Mouse (Mus musculus) thymus, adult 2 months (tissue): ENCODE results near the gene Rabl6. TPM values are rescaled to one million over a fixed set of nuclear protein-coding genes. Genes with fewer than 3 reads are reported as not detected.

Experiments
- DNase-seq: peaks from one replicate; pipeline ENCODE4 v3.0.0; 2021
- H3K27ac ChIP-seq: fragments of 200-500 bp; 2 replicates; pipeline ENCODE4 v1.5.1; 2012; ENCODE audit warnings: low read length, control low read depth; ENCODE audit not compliant: control insufficient read depth, insufficient read depth
- H3K27me3 ChIP-seq: fragments of 200-500 bp; 2 replicates; pipeline ENCODE4 v1.6.1; 2012; ENCODE audit warnings: mild to moderate bottlenecking, low read length, moderate library complexity, mixed read lengths; ENCODE audit not compliant: control insufficient read depth, insufficient read depth
- H3K36me3 ChIP-seq: fragments of 200-500 bp; 2 replicates; pipeline ENCODE4 v1.6.1; 2012; ENCODE audit warnings: mild to moderate bottlenecking, low read length, moderate library complexity; ENCODE audit not compliant: control insufficient read depth, insufficient read depth
- H3K4me1 ChIP-seq: fragments of 200-500 bp; replicated peaks from 2 replicates; pipeline ENCODE4 v1.6.1; 2012; ENCODE audit warnings: low read length; ENCODE audit not compliant: control insufficient read depth, insufficient read depth
- H3K4me3 ChIP-seq: fragments of 200-500 bp; 2 replicates; pipeline ENCODE4 v1.5.1; 2012; ENCODE audit warnings: mild to moderate bottlenecking, low read length, control low read depth, moderate library complexity; ENCODE audit not compliant: control insufficient read depth, insufficient read depth
- CTCF ChIP-seq: fragments of 200-500 bp; IDR thresholded peaks from 2 replicates; pipeline ENCODE4 v1.5.1; 2012; ENCODE audit warnings: mild to moderate bottlenecking, control low read depth, low read length, moderate library complexity, borderline replicate concordance; ENCODE audit not compliant: control insufficient read depth, poor library complexity, insufficient read depth; ENCODE audit errors: extremely low read depth
- POLR2A ChIP-seq: fragments of 200-500 bp; IDR thresholded peaks from 2 replicates; pipeline ENCODE4 v1.6.1; 2012; ENCODE audit warnings: mild to moderate bottlenecking, low read length, control low read depth, moderate library complexity; ENCODE audit not compliant: control insufficient read depth, poor library complexity, insufficient read depth; ENCODE audit errors: extremely low read depth
- WGBS: fragments of 180-500 bp; shearing (Covaris S2); methylation state at CpG from one replicate; pipeline ENCODE4 v1.1.7; 2018; 5-methylcytosine and 5-hydroxymethylcytosine counted together
- polyA plus RNA-seq: library from polyadenylated mRNA; depleted of rRNA; stranded (reverse); fragments of >200 nt; gene quantifications from 2 replicates; pipeline ENCODE4 v1.2.3, GENCODE M21; 2012

Gene Rabl6
- polyA plus RNA-seq, 1 experiment, result 83.4 TPM

DNA sequence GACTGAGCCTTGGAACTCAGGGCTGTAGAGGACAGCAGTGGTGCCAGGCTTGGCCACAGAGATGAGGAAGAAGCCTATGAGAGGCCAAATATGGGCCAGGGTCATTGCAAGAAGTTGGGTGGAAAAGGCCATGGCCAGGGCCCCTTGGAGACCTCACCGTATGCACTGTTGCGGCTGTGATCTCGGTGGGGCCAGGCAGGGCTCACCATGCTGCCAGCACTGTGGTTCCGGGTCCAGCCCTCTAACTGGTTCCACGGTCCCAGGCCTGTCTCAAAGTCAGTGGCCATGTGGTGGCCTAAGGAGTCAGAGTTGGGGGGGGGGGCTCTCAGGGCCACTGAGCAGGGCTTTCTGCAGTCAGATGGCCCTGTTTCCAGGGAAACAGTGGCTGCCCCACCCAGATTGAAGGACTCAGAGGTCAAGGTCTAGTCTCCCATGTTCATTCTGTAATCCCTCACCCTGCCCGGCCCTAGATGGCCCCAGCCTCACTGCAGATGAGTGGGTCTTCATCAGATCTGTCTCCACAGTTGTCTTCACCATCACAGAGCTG, 39.8 kb downstream of the Rabl6 start:
- Histone ChIP-seq H3K4me1 (no peaks in the 10 kb centered on the region; the same call in 1 of the 2 replicates), H3K36me3 (peaks cover 13% of the 10 kb centered on the region), H3K27me3 (no peaks in the 10 kb centered on the region), H3K27ac (no peak overlapping the region), H3K4me3 (no peak overlapping the region)
- no peak for TF ChIP-seq POLR2A
- TF ChIP-seq CTCF, result no peak
- no peak for DNase-seq
- 93% methylated on average over 6 of the region's 6 CpGs for WGBS

- whole genome bisulfite sequencing, result 95% methylated on average over 6 of the region's 6 CpGs
- no peak for DNase-seq
- H3K27me3 ChIP-seq, result no peaks in the 10 kb centered on the region
- H3K4me3 ChIP-seq, result no peak overlapping the region
- no peak overlapping the region for H3K27ac ChIP-seq
- H3K4me1 ChIP-seq, result no peaks in the 10 kb centered on the region
- H3K36me3 ChIP-seq, result peaks cover 32% of the 10 kb centered on the region
- TF ChIP-seq CTCF (no peak), POLR2A (no peak)
Measured at GRCm38 (mm10) chr2:25566558-25566957, 41.8 kb downstream of the Rabl6 start.

- DNase-seq, result no peak
- no peaks in the 10 kb centered on the region for H3K27me3 ChIP-seq
- H3K27ac ChIP-seq, result no peak overlapping the region
- no peak overlapping the region for H3K4me3 ChIP-seq
- peaks cover 40% of the 10 kb centered on the region for H3K36me3 ChIP-seq
- no peaks in the 10 kb centered on the region for H3K4me1 ChIP-seq
- TF ChIP-seq CTCF, result no peak
- TF ChIP-seq POLR2A, result no peak
- WGBS, result 94% methylated on average over 8 of the region's 8 CpGs
Measured at GRCm38 (mm10) chr2:25565741-25566140, 42.6 kb downstream of the Rabl6 start.

DNA sequence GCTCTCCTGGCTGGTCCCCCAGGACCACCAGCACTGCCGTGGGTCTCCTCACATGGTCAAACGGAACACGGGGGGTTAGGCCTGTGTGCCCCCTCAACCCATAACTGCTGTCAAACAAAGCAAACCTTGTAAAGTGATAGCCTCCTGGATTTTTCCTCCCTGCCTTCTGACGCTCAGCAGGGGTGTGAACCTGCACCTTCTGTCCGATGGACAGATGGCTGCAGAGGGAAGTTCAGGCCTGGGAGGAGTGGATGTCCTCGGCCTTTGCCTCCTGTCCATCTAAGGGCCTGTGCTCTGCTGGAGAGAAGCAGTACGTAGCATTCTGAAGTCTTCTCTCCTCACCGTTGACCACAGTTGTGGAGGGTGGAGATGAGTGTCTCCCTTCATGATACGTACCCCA, 46.4 kb downstream of the Rabl6 start:
- no peak for DNase-seq
- Histone ChIP-seq H3K4me3 (no peak overlapping the region), H3K4me1 (peaks cover 9% of the 10 kb centered on the region), H3K27ac (no peak overlapping the region), H3K36me3 (peaks cover 49% of the 10 kb centered on the region), H3K27me3 (no peaks in the 10 kb centered on the region)
- TF ChIP-seq CTCF (no peak), POLR2A (no peak)
- 95% methylated on average over 9 of the region's 9 CpGs for WGBS

DNA sequence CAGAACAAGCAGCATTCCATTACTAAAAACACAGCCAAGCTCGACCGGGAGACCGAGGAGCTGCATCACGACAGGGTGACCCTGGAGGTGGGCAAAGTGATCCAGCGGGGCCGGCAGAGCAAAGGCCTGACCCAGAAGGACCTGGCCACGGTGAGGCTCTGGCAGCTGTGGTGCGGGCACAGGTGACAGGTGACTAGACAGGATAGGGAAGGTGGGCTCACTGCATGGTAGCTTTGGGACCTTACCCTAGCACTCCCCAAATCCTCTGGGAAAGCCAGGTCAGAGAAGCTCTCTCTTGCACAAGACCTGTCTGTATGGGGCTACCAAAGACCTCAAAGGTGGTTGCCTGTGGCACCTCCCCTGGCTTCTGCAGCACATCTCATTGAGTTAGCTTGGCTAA, 47.8 kb downstream of the Rabl6 start:
- TF ChIP-seq CTCF (no peak), POLR2A (no peak)
- Histone ChIP-seq H3K27me3 (no peaks in the 10 kb centered on the region), H3K27ac (no peak overlapping the region), H3K4me1 (peaks cover 11% of the 10 kb centered on the region), H3K36me3 (peaks cover 49% of the 10 kb centered on the region), H3K4me3 (no peak overlapping the region)
- DNase-seq, result no peak
- 99% methylated on average over 8 of the region's 8 CpGs for WGBS

DNA sequence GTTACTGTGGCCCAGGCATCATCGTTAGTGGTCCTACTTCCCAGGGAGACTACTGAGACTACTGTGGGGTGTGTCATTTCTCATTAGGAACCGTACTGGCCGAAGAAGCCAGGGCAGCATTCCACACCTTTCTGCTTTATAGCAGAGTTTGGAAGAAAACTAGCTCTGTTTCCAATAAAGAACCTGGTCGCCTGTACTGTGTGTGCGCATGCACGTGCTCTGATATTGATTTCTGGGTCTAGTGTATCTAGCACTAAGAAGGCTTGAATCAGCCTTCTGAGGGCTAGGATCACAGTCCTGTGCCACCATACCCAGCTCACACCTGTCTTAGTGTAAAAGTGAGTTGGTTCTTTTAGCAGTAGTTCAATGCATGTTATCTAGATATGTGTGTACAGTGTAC, 49.5 kb downstream of the Rabl6 start:
- H3K4me3 ChIP-seq, result no peak overlapping the region
- no peak overlapping the region for H3K27ac ChIP-seq
- H3K27me3 ChIP-seq, result no peaks in the 10 kb centered on the region
- 89% methylated on average over 6 of the region's 6 CpGs for WGBS
- no peak for DNase-seq
- peaks cover 39% of the 10 kb centered on the region for H3K36me3 ChIP-seq
- no peak for TF ChIP-seq POLR2A
- no peak for TF ChIP-seq CTCF
- peaks cover 11% of the 10 kb centered on the region for H3K4me1 ChIP-seq

DNA sequence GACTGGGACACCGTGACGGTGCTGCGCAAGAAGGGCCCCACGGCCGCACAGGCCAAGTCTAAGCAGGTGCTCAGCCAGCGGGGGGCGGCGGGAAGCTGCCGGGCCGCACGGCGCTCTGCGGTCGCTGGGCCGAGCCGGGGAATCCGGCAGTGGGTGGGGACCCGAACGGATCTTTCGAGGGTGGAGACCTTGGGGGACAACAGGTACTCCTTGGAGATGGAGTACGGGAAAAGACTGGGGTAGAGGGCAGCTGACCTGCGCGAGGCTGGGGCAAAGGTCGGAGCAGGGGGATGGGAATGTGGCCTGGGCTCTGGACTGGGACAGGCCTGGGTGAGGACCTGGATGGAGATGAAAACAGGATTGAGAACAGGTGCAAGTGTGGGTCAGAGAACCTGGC, 50.4 kb downstream of the Rabl6 start:
- H3K27me3 ChIP-seq, result no peaks in the 10 kb centered on the region

More for the DNA sequence above, 50.4 kb downstream of the Rabl6 start:
- H3K4me3 ChIP-seq, result peak overlapping the region; percentile 84
- no peak for DNase-seq
- under 1% methylated on average over 24 of the region's 24 CpGs for WGBS
- H3K4me1 ChIP-seq, result peaks cover 11% of the 10 kb centered on the region
- peaks cover 31% of the 10 kb centered on the region for H3K36me3 ChIP-seq
- no peak for TF ChIP-seq CTCF
- TF ChIP-seq POLR2A, result no peak
- no peak overlapping the region for H3K27ac ChIP-seq
